Mouse (Mus musculus): ENCODE results near the gene Mdm4. TPM values are rescaled to one million over a fixed set of nuclear protein-coding genes. Genes with fewer than 3 reads are reported as not detected.
A peak's percentile ranks its signal among the peaks of the same experiment; 100 is the strongest.

The Mdm4 gene
- polyA plus RNA-seq, 1 experiment: 64.9 TPM

GRCm38 (mm10) chr1:132945826-132946225 lies 84.5 kb downstream of the Mdm4 start:
- DNase-seq (ENCODE audit: low read depth): no peak

GRCm38 (mm10) chr1:132938975-132939374 lies 91.4 kb downstream of the Mdm4 start:
- DNase-seq (ENCODE audit: low read depth): no peak

- DNase-seq (ENCODE audit: low read depth): peak; percentile 40
Measured at GRCm38 (mm10) chr1:132937296-132938030, 92.9 kb downstream of the Mdm4 start.

- no peak for DNase-seq (ENCODE audit: low read depth)
Measured at GRCm38 (mm10) chr1:132934856-132935255, 95.5 kb downstream of the Mdm4 start.

- no peak for DNase-seq (ENCODE audit: low read depth)
Measured at GRCm38 (mm10) chr1:132932421-132932820, 97.9 kb downstream of the Mdm4 start.

GRCm38 (mm10) chr1:132930291-132930690 lies 100.1 kb downstream of the Mdm4 start:
- no peak for DNase-seq (ENCODE audit: low read depth)

GRCm38 (mm10) chr1:132928907-132929250 lies 101.5 kb downstream of the Mdm4 start:
- DNase-seq (ENCODE audit: low read depth): no peak

- no peak for DNase-seq (ENCODE audit: low read depth)
Measured at GRCm38 (mm10) chr1:132928032-132928906, 102.1 kb downstream of the Mdm4 start.

- no peak for DNase-seq (ENCODE audit: low read depth)
Measured at GRCm38 (mm10) chr1:132925270-132925669, 105.1 kb downstream of the Mdm4 start.

- no peak for DNase-seq (ENCODE audit: low read depth)
Measured at GRCm38 (mm10) chr1:132922257-132922656, 108.1 kb downstream of the Mdm4 start.

GRCm38 (mm10) chr1:132921071-132921470 lies 109.3 kb downstream of the Mdm4 start:
- no peak for DNase-seq (ENCODE audit: low read depth)

GRCm38 (mm10) chr1:132919258-132919657 lies 111.1 kb downstream of the Mdm4 start:
- no peak for DNase-seq (ENCODE audit: low read depth)

GRCm38 (mm10) chr1:132918117-132918680 lies 112.2 kb downstream of the Mdm4 start:
- no peak for DNase-seq (ENCODE audit: low read depth)

- no peak for DNase-seq (ENCODE audit: low read depth)
Measured at GRCm38 (mm10) chr1:132917554-132917953, 112.8 kb downstream of the Mdm4 start.

GRCm38 (mm10) chr1:132915849-132916493 lies 114.4 kb downstream of the Mdm4 start:
- DNase-seq (ENCODE audit: low read depth): no peak

- no peak for DNase-seq (ENCODE audit: low read depth)
Measured at GRCm38 (mm10) chr1:132910414-132911041, 119.8 kb downstream of the Mdm4 start.

- no peak for DNase-seq (ENCODE audit: low read depth)
Measured at GRCm38 (mm10) chr1:132909951-132910350, 120.4 kb downstream of the Mdm4 start.
